Mouse (Mus musculus) kidney, postnatal 0 days (tissue): ENCODE results near the gene Slc45a1. TPM values are rescaled to one million over a fixed set of nuclear protein-coding genes. Genes with fewer than 3 reads are reported as not detected.
A peak's percentile ranks its signal among the peaks of the same experiment; 100 is the strongest.
"Not testable (repeated sequence)": the region's sequence is repeated elsewhere in the genome, so short reads cannot be mapped to it uniquely, and the experiment has no call there.

Experiments
- ATAC-seq: fragments of 200-750 bp; cut with Nextera tagmentation; replicated peaks from 2 replicates; pipeline ENCODE4 v1.8.0; 2017; ENCODE audit warnings: low read depth, moderate number of reproducible peaks, moderate TSS enrichment, moderate library complexity; ENCODE audit not compliant: low FRiP score
- DNase-seq: peaks from one replicate; pipeline ENCODE4 v3.0.0-alpha.2; 2016; ENCODE audit warnings: low spot score
- H3K27ac ChIP-seq: fragments of 300-500 bp; sonication (generic); 2 replicates; pipeline ENCODE4 v1.5.1; 2014; ENCODE audit warnings: mild to moderate bottlenecking
- H3K27me3 ChIP-seq: fragments of 300-500 bp; sonication (generic); 2 replicates; pipeline ENCODE4 v1.6.1; 2014; ENCODE audit warnings: low read length, mixed read lengths; ENCODE audit not compliant: insufficient read depth
- H3K36me3 ChIP-seq: fragments of 300-500 bp; sonication (generic); 2 replicates; pipeline ENCODE4 v1.6.1; 2014; ENCODE audit warnings: low read length, mixed read lengths; ENCODE audit not compliant: insufficient read depth
- H3K4me1 ChIP-seq: fragments of 300-500 bp; sonication (generic); replicated peaks from 2 replicates; pipeline ENCODE4 v1.6.1; 2014; ENCODE audit warnings: antibody characterized with exemption, low read length, mixed read lengths; ENCODE audit not compliant: insufficient read depth
- H3K4me2 ChIP-seq: fragments of 300-500 bp; sonication (generic); 2 replicates; pipeline ENCODE4 v1.6.1; 2014; ENCODE audit warnings: mild to moderate bottlenecking, low read length, moderate library complexity, mixed read lengths
- H3K4me3 ChIP-seq: fragments of 300-500 bp; sonication (generic); replicated peaks from 2 replicates; pipeline ENCODE4 v1.5.1; 2014; ENCODE audit warnings: low read depth, low read length
- H3K9ac ChIP-seq: fragments of 300-500 bp; sonication (generic); 2 replicates; pipeline ENCODE4 v1.6.1; 2014; ENCODE audit warnings: low read depth, low read length
- H3K9me3 ChIP-seq: fragments of 300-500 bp; sonication (generic); replicated peaks from 2 replicates; pipeline ENCODE4 v1.6.1; 2016; ENCODE audit warnings: low read length, inconsistent platforms, mixed read lengths
- CTCF ChIP-seq: IDR thresholded peaks from 2 replicates; pipeline ENCODE4 v1.5.1; 2016; ENCODE audit warnings: antibody characterized with exemption, low read depth, mild to moderate bottlenecking, moderate library complexity
- WGBS: fragments of 180-500 bp; shearing (Covaris S2); extraction: QIAGEN DNeasy Blood & Tissue Kit; methylation state at CpG from one replicate; pipeline ENCODE4 v1.1.7; 2014; 5-methylcytosine and 5-hydroxymethylcytosine counted together
- polyA plus RNA-seq: library from polyadenylated mRNA; unstranded; fragments of >200 nt; fragmentation: Nextera tagmentation; extraction: Ambion mirVana; gene quantifications from 2 replicates; pipeline ENCODE4 v1.2.1, GENCODE M21; 2015

The Slc45a1 gene
- polyA plus RNA-seq, 1 experiment from 2014 or later: 0.04 TPM

- no peak for ATAC-seq
- Histone ChIP-seq H3K36me3 (peaks cover 27% of the 10 kb centered on the region), H3K4me1 (peaks cover 11% of the 10 kb centered on the region; the same call in 1 of the 2 replicates), H3K9ac (no peak overlapping the region), H3K27me3 (no peaks in the 10 kb centered on the region), H3K9me3 (no peaks in the 10 kb centered on the region), H3K27ac (no peak overlapping the region), H3K4me2 (no peak overlapping the region), H3K4me3 (no peak overlapping the region)
- 96% methylated on average over 3 of the region's 3 CpGs for WGBS
- no peak for DNase-seq
- TF ChIP-seq CTCF: no peak
These were observed 43.3 kb downstream of the Slc45a1 start for GRCm38 (mm10) chr4:150608670-150609069.

GRCm38 (mm10) chr4:150606449-150607161 lies 45.4 kb downstream of the Slc45a1 start:
- no peak for DNase-seq
- Histone ChIP-seq H3K9me3 (no peaks in the 10 kb centered on the region), H3K27ac (peak overlapping the region; percentile 0; the same call in 1 of the 2 replicates), H3K4me3 (no peak overlapping the region), H3K36me3 (peaks cover 6% of the 10 kb centered on the region; the same call in 1 of the 2 replicates), H3K4me2 (no peak overlapping the region), H3K4me1 (peaks cover 11% of the 10 kb centered on the region; the same call in 1 of the 2 replicates), H3K9ac (no peak overlapping the region), H3K27me3 (no peaks in the 10 kb centered on the region)
- TF ChIP-seq CTCF: no peak
- ATAC-seq: no peak
- WGBS: 55% methylated on average over 3 of the region's 3 CpGs

- Histone ChIP-seq H3K27ac (no peak overlapping the region; the same call in 1 of the 2 replicates), H3K27me3 (no peaks in the 10 kb centered on the region), H3K4me1 (peaks cover 11% of the 10 kb centered on the region; the same call in 1 of the 2 replicates), H3K9ac (no peak overlapping the region), H3K36me3 (0 out of 2 replicates have a peak, but pooled peaks cover 2% of the 10 kb centered on the region), H3K9me3 (no peaks in the 10 kb centered on the region), H3K4me3 (no peak overlapping the region), H3K4me2 (no peak overlapping the region)
- TF ChIP-seq CTCF: no peak
- ATAC-seq: no peak
- no peak for DNase-seq
- WGBS: 78% methylated on average over 3 of the region's 3 CpGs
These were observed 46.2 kb downstream of the Slc45a1 start for GRCm38 (mm10) chr4:150605804-150606203.

GRCm38 (mm10) chr4:150603366-150604061 lies 48.5 kb downstream of the Slc45a1 start:
- H3K27ac ChIP-seq: no peak overlapping the region
- no peak for TF ChIP-seq CTCF
- H3K4me3 ChIP-seq: no peak overlapping the region
- H3K36me3 ChIP-seq: no peaks in the 10 kb centered on the region
- 100% methylated on average over 1 of the region's 1 CpGs for WGBS
- no peak for ATAC-seq
- no peak for DNase-seq
- no peak overlapping the region for H3K4me2 ChIP-seq
- H3K4me1 ChIP-seq: peaks cover 20% of the 10 kb centered on the region; the same call in 1 of the 2 replicates
- H3K27me3 ChIP-seq: no peaks in the 10 kb centered on the region
- H3K9me3 ChIP-seq: no peaks in the 10 kb centered on the region
- H3K9ac ChIP-seq: no peak overlapping the region

- Histone ChIP-seq H3K27me3 (no peaks in the 10 kb centered on the region), H3K9ac (no peak overlapping the region), H3K4me1 (peaks cover 25% of the 10 kb centered on the region; the same call in 1 of the 2 replicates), H3K9me3 (no peaks in the 10 kb centered on the region), H3K36me3 (no peaks in the 10 kb centered on the region), H3K4me3 (no peak overlapping the region), H3K27ac (no peak overlapping the region), H3K4me2 (no peak overlapping the region)
- DNase-seq: no peak
- no peak for ATAC-seq
- WGBS: 86% methylated on average over 10 of the region's 10 CpGs
- TF ChIP-seq CTCF: no peak
These were observed 50.5 kb downstream of the Slc45a1 start for GRCm38 (mm10) chr4:150601489-150601888.

GRCm38 (mm10) chr4:150600503-150600902 lies 51.5 kb downstream of the Slc45a1 start:
- not testable (repeated sequence) for ATAC-seq, H3K9ac ChIP-seq

More at GRCm38 (mm10) chr4:150600503-150600902, 51.5 kb downstream of the Slc45a1 start:
- peaks cover 28% of the 10 kb centered on the region; the same call in 1 of the 2 replicates for H3K4me1 ChIP-seq
- not testable (repeated sequence) for DNase-seq, H3K9me3 ChIP-seq, H3K4me2 ChIP-seq, H3K36me3 ChIP-seq, H3K27me3 ChIP-seq, H3K4me3 ChIP-seq, H3K27ac ChIP-seq
- 87% methylated on average over 2 of the region's 2 CpGs for WGBS
